Mouse (Mus musculus) adrenal gland, adult 8-10 months (tissue): ENCODE measurements around the gene Sult1a1. TPM values are rescaled to one million over a fixed set of nuclear protein-coding genes. Genes with fewer than 3 reads are reported as not detected.

ENCODE experiments used
- total RNA-seq, 4 experiments: library from RNA; stranded (reverse); gene quantifications; 2 replicates each; pipeline ENCODE4 v1.2.4; 2022

Gene Sult1a1
- total RNA-seq, 4 experiments from 2014 or later: 33.4 to 42.0 (median 40.2) TPM

Other genes starting within 250 kb of the Sult1a1 start
- gene Rabep2, start 247.7 kb downstream of the Sult1a1 start, total RNA-seq: 100 to 1,000 TPM in 2 of 4 experiments, 10 to 100 TPM in 2; 52.1 to 174 (median 93.2) TPM
- under 1 TPM in 1 of 4 experiments, not detected in 3; 0.08 TPM for gene Atp2a1, start 213.3 kb downstream of the Sult1a1 start, total RNA-seq
- gene Sh2b1, start 201.0 kb downstream of the Sult1a1 start, total RNA-seq: 10 to 100 TPM; 54.3 to 78.7 (median 65.2) TPM
- gene Tufm, start 189.1 kb downstream of the Sult1a1 start, total RNA-seq: 100 to 1,000 TPM; 205 to 255 (median 223) TPM
- 100 to 1,000 TPM in 2 of 4 experiments, 10 to 100 TPM in 2; 83.3 to 141 (median 110) TPM for gene Atxn2l, start 173.0 kb downstream of the Sult1a1 start, total RNA-seq
- 100 to 1,000 TPM; 206 to 258 (median 232) TPM for gene Eif3c, start 110.0 kb downstream of the Sult1a1 start, total RNA-seq
- gene Apobr, start 91.5 kb downstream of the Sult1a1 start, total RNA-seq: 1 to 10 TPM; 1.4 to 4.3 (median 3.3) TPM
- 10 to 100 TPM; 25.6 to 55.5 (median 39.8) TPM for gene Cln3, start 90.6 kb downstream of the Sult1a1 start, total RNA-seq
- gene Il27, start 81.5 kb downstream of the Sult1a1 start, total RNA-seq: not detected
- gene Nupr1, start 45.6 kb downstream of the Sult1a1 start, total RNA-seq: 10 to 100 TPM in 2 of 4 experiments, 1 to 10 TPM in 2; 7.9 to 17.5 (median 10.3) TPM
- 10 to 100 TPM; 30.5 to 44.4 (median 38.2) TPM for gene Sgf29, start 27.1 kb downstream of the Sult1a1 start, total RNA-seq
- gene Bola2, start 19.0 kb upstream of the Sult1a1 start, total RNA-seq: 100 to 1,000 TPM in 1 of 4 experiments, 10 to 100 TPM in 3; 78.0 to 116 (median 95.6) TPM
- 10 to 100 TPM; 14.7 to 21.1 (median 18.2) TPM for gene Slx1b, start 19.4 kb upstream of the Sult1a1 start, total RNA-seq
- gene Coro1a, start 31.4 kb upstream of the Sult1a1 start, total RNA-seq: 10 to 100 TPM; 21.0 to 28.2 (median 25.0) TPM
- gene Mapk3, start 83.2 kb upstream of the Sult1a1 start, total RNA-seq: 100 to 1,000 TPM; 117 to 195 (median 156) TPM
- 1 to 10 TPM; 1.8 to 9.2 (median 5.6) TPM for gene Gdpd3, start 89.9 kb upstream of the Sult1a1 start, total RNA-seq
- gene Ypel3, start 100.5 kb upstream of the Sult1a1 start, total RNA-seq: 100 to 1,000 TPM; 114 to 148 (median 125) TPM
- gene Tbx6, start 105.1 kb upstream of the Sult1a1 start, total RNA-seq: under 1 TPM in 3 of 4 experiments, not detected in 1; 0.35 to 0.74 (median 0.56) TPM
- 100 to 1,000 TPM in 1 of 4 experiments, 10 to 100 TPM in 3; 85.9 to 100 (median 94.9) TPM for gene Ppp4c, start 116.1 kb upstream of the Sult1a1 start, total RNA-seq
- 10 to 100 TPM in 3 of 4 experiments, 1 to 10 TPM in 1; 9.4 to 16.7 (median 13.8) TPM for gene Fam57b, start 121.2 kb upstream of the Sult1a1 start, total RNA-seq
- not detected for gene 4930451I11Rik, start 155.2 kb upstream of the Sult1a1 start, total RNA-seq
- gene Doc2a, start 171.0 kb upstream of the Sult1a1 start, total RNA-seq: 1 to 10 TPM in 2 of 4 experiments, under 1 TPM in 2; 0.15 to 1.4 (median 1.1) TPM
- 10 to 100 TPM in 3 of 4 experiments, 1 to 10 TPM in 1; 8.7 to 21.8 (median 15.2) TPM for gene Hirip3, start 185.5 kb upstream of the Sult1a1 start, total RNA-seq
- 10 to 100 TPM; 42.7 to 56.2 (median 48.0) TPM for gene Ino80e, start 185.9 kb upstream of the Sult1a1 start, total RNA-seq
- gene Taok2, start 208.3 kb upstream of the Sult1a1 start, total RNA-seq: 100 to 1,000 TPM in 2 of 4 experiments, 10 to 100 TPM in 2; 68.1 to 117 (median 94.5) TPM
- 10 to 100 TPM; 29.4 to 48.6 (median 37.2) TPM for gene Tmem219, start 246.5 kb upstream of the Sult1a1 start, total RNA-seq